Mouse (Mus musculus) cerebellum, adult 2 months (tissue): ENCODE data around the gene Ociad2.

Experiments
- CTCF ChIP-seq: fragments of 200-500 bp; IDR thresholded peaks from 2 replicates; pipeline ENCODE4 v1.5.1; 2011; ENCODE audit warnings: low read depth, mild to moderate bottlenecking, control low read depth, low read length, moderate library complexity, borderline replicate concordance; ENCODE audit not compliant: insufficient read depth
- POLR2A ChIP-seq: fragments of 200-500 bp; IDR thresholded peaks from 2 replicates; pipeline ENCODE4 v1.6.1; 2011; ENCODE audit warnings: low read length, control low read depth, borderline replicate concordance; ENCODE audit not compliant: insufficient read depth

DNA sequence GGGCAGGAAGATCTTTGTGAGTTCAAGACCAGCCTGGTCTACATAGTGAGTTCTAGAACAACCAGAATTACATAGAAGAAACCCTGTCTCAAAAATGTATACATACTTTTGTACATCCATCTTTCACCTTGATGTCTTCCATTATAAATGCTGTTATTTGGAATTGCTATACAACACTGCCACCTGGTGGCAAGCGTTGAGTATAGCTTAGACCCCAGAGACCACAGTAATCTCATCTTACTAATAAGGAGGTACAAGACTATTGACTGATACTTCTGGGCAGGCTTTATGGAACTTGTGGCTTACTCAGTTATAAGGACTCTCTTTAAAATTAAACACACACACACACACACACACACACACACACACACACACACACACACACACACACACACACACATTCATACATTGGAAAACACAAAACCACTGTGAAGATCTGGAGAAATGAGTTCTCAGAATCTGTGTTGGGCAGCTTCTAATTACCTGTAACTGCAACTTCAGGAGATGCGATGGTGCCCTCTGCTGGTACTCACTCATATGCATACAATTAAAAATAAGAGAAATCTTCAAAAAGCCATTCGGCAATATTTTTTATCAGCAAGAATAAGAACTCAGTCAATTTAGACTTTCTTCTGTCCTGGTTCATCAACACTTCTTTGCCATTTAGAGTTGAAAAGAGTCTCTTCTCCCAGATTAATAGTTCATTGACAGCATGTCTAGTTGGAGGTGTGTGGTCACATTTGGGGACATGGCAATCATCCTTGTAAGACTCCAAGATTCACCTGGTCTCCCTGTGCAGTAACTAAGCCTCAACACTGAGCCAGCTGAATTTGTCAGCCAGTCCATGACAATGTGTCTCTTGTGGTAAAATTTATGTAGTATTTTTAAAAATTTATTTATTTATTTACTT is 42.2 kb upstream of the Ociad2 start:
- TF ChIP-seq CTCF (no peak; the same call in 1 of the 2 replicates), POLR2A (no peak)
